Mouse (Mus musculus): ENCODE measurements around the gene Arglu1. TPM values are rescaled to one million over a fixed set of nuclear protein-coding genes. Genes with fewer than 3 reads are reported as not detected.

The Arglu1 gene
- polyA plus RNA-seq, 1 experiment from 2014 or later = 111 TPM

DNA sequence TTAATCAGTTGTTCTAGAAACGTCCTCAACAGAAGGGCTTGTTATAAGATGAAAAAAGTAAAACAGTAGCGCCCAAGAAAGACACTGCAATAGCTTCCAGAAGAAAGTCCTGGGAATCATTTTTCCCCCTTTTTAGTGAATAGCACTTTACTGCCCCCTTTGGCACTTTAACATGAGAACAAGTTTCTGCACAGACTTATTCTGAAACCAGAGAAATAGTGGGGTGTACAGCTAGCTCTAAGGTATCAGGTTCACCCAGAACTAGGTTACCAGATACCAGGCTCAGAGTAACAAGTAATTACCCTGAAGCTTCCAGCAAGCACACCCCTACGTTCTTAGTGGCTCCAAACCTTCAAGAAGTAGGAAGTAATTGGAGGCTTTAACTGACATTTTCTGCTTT is 43.0 kb downstream of the Arglu1 start:
- no peaks in the 10 kb centered on the region for H3K27me3 ChIP-seq (replicated peaks)
- H3K4me2 ChIP-seq = no peak overlapping the region
- no peak overlapping the region for H3K27ac ChIP-seq (ENCODE audit: poor library complexity, severe bottlenecking)
- no peak for ATAC-seq (ENCODE audit: insufficient number of reproducible peaks, low FRiP score)
- no peak overlapping the region for H3K4me3 ChIP-seq
- H3K4me1 ChIP-seq (replicated peaks) = peaks cover 53% of the 10 kb centered on the region
- H3K9me3 ChIP-seq (replicated peaks) = no peaks in the 10 kb centered on the region
- 66% methylated on average over 3 of the region's 3 CpGs for WGBS
- peaks cover 6% of the 10 kb centered on the region; the same call in 1 of the 2 replicates for H3K36me3 ChIP-seq
- no peak overlapping the region for H3K9ac ChIP-seq

DNA sequence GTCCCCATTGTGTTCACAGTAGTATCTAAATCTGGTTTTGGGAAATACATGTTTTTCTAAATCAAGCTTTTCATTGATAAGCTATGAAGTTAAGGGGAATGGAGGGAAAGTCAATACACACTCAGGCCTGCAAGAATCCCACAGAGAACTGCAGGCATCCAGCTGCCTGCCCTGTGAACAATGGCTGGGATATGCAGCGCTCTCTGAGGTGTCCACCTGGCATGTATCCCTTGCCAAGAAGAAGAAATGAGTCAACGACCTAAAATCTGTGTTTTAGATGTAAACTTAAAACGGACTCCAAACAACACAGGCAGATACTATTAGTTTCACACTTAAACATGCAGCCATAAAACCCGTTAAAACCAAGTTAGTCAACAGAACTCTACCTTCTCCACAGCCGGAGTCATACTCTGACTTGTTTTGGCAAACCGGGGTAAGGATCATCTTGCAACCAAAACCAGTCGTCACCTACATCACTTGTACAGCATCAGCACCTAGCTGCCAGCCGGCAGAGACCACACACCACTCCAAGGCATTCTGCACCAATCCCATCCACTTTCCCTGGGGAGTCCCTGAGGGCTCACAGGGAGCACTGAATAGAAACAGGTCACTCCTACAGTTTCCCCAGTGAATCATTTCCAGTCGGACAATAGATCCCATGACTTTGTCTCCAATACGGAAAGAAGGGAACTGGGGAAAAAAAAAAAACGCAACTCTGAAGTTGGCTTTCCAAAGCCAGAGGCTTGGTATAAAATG is 46.0 kb downstream of the Arglu1 start:
- WGBS = 73% methylated on average over 11 of the region's 11 CpGs
- H3K4me1 ChIP-seq (replicated peaks) = peaks cover 35% of the 10 kb centered on the region
- H3K27ac ChIP-seq (ENCODE audit: poor library complexity, severe bottlenecking) = no peak overlapping the region
- no peak for ATAC-seq (ENCODE audit: insufficient number of reproducible peaks, low FRiP score)
- peaks cover 4% of the 10 kb centered on the region; the same call in 1 of the 2 replicates for H3K36me3 ChIP-seq
- H3K9me3 ChIP-seq (replicated peaks) = no peaks in the 10 kb centered on the region
- no peaks in the 10 kb centered on the region for H3K27me3 ChIP-seq (replicated peaks)
- H3K9ac ChIP-seq = no peak overlapping the region
- H3K4me2 ChIP-seq = no peak overlapping the region
- H3K4me3 ChIP-seq = no peak overlapping the region

DNA sequence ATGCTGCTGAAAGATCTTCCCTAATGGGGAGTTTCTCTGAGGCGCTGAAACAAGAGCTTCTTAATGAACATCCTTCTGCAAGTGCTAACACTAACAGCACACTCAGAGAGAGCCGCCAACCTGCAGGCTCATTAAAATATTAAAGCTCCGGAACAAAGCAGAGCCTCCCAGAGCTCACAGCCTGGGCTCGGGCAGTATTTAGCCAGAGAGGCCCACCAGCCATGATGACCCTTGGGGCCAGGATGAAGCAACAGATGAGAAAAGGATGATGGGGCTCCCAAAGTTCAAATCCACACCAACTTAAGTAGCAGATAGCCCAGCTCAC is 50.1 kb downstream of the Arglu1 start:
- no peak overlapping the region for H3K27ac ChIP-seq (ENCODE audit: poor library complexity, severe bottlenecking)
- no peak for ATAC-seq (ENCODE audit: insufficient number of reproducible peaks, low FRiP score)
- H3K4me2 ChIP-seq = no peak overlapping the region
- H3K4me3 ChIP-seq = no peak overlapping the region
- H3K27me3 ChIP-seq (replicated peaks) = no peaks in the 10 kb centered on the region
- WGBS = 30% methylated on average over 4 of the region's 4 CpGs
- H3K36me3 ChIP-seq = peaks cover 19% of the 10 kb centered on the region
- H3K4me1 ChIP-seq (replicated peaks) = peaks cover 16% of the 10 kb centered on the region
- H3K9me3 ChIP-seq (replicated peaks) = no peaks in the 10 kb centered on the region
- H3K9ac ChIP-seq = no peak overlapping the region

DNA sequence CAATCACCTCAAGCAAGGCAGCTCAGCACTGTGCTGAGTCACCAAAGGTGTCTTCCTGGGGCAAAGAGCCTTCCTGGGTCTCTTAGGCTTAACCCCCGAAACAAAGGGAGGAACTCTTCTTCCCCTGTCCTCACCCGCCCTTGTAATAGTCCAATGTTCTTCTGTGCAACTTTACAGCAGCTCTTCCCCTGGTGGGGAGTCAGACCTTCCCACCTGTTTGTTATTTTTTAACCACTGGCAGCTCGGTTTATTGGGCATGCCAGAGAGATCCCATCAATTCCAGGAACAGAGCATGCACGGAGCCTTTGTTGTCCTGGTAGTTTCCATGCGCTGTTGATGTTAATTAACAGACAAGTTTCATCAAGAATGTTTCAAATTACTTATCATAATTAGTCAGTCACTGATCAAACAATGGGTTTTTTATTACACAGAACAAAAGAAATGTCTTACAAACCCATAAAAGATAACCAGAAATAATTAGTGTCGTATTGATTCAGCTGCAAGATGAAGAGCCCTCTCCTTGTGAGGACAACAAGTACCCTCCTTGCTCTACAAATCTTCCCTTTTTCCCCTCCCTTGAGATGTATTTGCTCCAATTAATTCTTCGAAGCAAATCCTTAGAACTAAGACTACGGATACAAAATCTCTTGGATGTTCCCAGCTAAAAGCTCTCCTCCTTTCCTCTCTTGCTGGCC is 50.6 kb downstream of the Arglu1 start:
- Histone ChIP-seq H3K36me3 (peaks cover 19% of the 10 kb centered on the region), H3K27me3 (replicated peaks) (no peaks in the 10 kb centered on the region), H3K4me1 (replicated peaks) (peaks cover 14% of the 10 kb centered on the region), H3K27ac (ENCODE audit: poor library complexity, severe bottlenecking) (no peak overlapping the region), H3K4me2 (no peak overlapping the region), H3K9ac (no peak overlapping the region), H3K9me3 (replicated peaks) (no peaks in the 10 kb centered on the region), H3K4me3 (no peak overlapping the region)
- 63% methylated on average over 8 of the region's 8 CpGs for WGBS
- ATAC-seq (ENCODE audit: insufficient number of reproducible peaks, low FRiP score) = no peak

DNA sequence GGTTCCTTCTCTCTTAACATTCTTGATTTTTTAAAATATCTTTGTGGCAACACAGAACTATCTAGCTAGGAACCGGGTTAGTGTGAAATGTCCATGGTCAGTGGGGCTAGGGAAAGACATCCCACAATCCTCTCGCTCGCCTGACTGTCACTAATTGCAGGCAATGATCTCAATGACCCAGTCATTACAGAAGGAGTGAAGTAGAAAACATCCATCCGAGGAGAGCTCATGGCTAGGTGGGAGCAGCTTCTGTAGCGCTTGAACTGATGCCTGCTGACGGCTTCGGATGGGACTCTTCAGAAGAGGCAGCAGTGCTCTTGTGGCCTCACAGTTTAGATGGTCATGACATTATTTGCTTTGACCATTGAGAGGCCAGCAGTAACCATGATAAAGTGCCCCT is 58.9 kb downstream of the Arglu1 start:
- no peak for ATAC-seq (ENCODE audit: insufficient number of reproducible peaks, low FRiP score)
- H3K9me3 ChIP-seq (replicated peaks) = no peaks in the 10 kb centered on the region

DNA sequence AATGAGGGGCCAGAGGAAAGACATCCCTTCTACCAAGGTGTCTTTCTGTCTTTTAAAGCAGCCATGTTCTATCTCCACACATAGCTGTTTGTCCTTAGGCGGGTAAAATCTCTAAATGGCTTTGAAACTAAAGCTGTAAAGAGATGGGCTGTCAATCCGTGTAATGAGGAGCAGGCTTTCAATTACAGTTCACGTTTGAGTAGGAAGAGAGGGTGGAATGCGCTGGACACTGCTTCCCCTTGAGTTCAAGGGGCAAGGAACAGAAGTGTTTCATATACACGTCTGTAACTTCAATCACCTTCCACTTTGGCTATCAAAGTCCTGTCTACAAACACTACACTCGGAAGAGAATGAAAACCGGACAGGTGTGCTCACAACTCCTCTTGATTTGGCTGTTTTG is 66.3 kb downstream of the Arglu1 start:
- H3K4me1 ChIP-seq (replicated peaks) = peaks cover 31% of the 10 kb centered on the region
- no peak overlapping the region for H3K4me3 ChIP-seq
- H3K9ac ChIP-seq = no peak overlapping the region
- H3K27ac ChIP-seq (ENCODE audit: poor library complexity, severe bottlenecking) = no peak overlapping the region
- no peaks in the 10 kb centered on the region for H3K9me3 ChIP-seq (replicated peaks)
- 38% methylated on average over 7 of the region's 7 CpGs for WGBS
- H3K27me3 ChIP-seq (replicated peaks) = no peaks in the 10 kb centered on the region
- H3K36me3 ChIP-seq = peaks cover 41% of the 10 kb centered on the region
- H3K4me2 ChIP-seq = no peak overlapping the region
- no peak for ATAC-seq (ENCODE audit: insufficient number of reproducible peaks, low FRiP score)

More for the DNA sequence above, 58.9 kb downstream of the Arglu1 start:
- peaks cover 21% of the 10 kb centered on the region for H3K36me3 ChIP-seq
- H3K9ac ChIP-seq = no peak overlapping the region
- H3K4me1 ChIP-seq (replicated peaks) = peaks cover 12% of the 10 kb centered on the region
- 74% methylated on average over 7 of the region's 7 CpGs for WGBS
- no peak overlapping the region for H3K4me3 ChIP-seq
- H3K27me3 ChIP-seq (replicated peaks) = no peaks in the 10 kb centered on the region
- no peak overlapping the region for H3K4me2 ChIP-seq
- H3K27ac ChIP-seq (ENCODE audit: poor library complexity, severe bottlenecking) = no peak overlapping the region

DNA sequence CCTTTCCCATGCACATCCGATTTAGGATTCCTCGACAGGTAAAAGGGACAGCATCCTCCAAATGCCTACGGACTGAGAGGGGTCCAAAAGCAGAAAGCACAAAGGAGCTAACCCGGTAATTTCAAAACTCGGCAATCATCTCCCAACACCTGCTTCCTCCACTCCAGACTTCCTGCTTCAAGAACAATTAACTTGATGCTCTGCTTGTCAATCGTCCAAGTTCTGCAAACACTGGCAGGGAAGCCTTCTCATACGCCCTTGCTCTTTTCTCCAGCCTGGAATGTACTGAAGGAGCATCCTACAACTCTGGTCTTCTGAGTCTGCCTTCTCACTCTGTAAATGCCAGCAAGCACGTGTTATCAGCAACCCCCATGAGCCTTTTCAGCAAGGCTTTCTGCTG is 66.8 kb downstream of the Arglu1 start:
- H3K4me1 ChIP-seq (replicated peaks) = peaks cover 30% of the 10 kb centered on the region
- 38% methylated on average over 8 of the region's 8 CpGs for WGBS
- H3K9ac ChIP-seq = no peak overlapping the region
- no peak overlapping the region for H3K4me2 ChIP-seq
- 0 out of 2 replicates have a peak, but pooled peaks have one; percentile 38 for ATAC-seq (ENCODE audit: insufficient number of reproducible peaks, low FRiP score)
- H3K9me3 ChIP-seq (replicated peaks) = no peaks in the 10 kb centered on the region
- peaks cover 45% of the 10 kb centered on the region for H3K36me3 ChIP-seq
- no peak overlapping the region for H3K27ac ChIP-seq (ENCODE audit: poor library complexity, severe bottlenecking)
- H3K4me3 ChIP-seq = no peak overlapping the region
- H3K27me3 ChIP-seq (replicated peaks) = no peaks in the 10 kb centered on the region

DNA sequence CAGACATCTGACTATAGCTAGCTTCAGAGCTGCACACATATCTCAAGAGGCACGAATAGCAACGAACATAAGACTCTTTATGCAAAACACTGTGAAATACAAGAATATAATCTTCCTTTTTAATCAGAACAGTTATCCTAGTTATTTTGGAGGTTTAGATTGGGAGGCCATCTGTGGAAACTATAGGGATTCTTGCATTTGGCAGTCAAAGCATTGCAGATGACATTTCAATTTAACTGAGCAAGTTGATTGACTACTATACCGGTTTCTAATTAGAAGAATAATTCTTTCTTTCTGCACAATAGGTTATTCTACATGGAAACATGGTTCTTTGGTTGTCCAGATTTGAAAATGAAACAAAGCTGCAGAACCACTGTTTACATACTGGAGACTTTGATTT is 67.8 kb downstream of the Arglu1 start:
- WGBS = 85% methylated on average over 3 of the region's 3 CpGs
- Histone ChIP-seq H3K9me3 (replicated peaks) (no peaks in the 10 kb centered on the region), H3K36me3 (peaks cover 48% of the 10 kb centered on the region), H3K4me3 (no peak overlapping the region), H3K27me3 (replicated peaks) (no peaks in the 10 kb centered on the region), H3K27ac (ENCODE audit: poor library complexity, severe bottlenecking) (no peak overlapping the region), H3K4me1 (replicated peaks) (peaks cover 30% of the 10 kb centered on the region), H3K4me2 (no peak overlapping the region), H3K9ac (no peak overlapping the region)
- ATAC-seq (ENCODE audit: insufficient number of reproducible peaks, low FRiP score) = no peak

DNA sequence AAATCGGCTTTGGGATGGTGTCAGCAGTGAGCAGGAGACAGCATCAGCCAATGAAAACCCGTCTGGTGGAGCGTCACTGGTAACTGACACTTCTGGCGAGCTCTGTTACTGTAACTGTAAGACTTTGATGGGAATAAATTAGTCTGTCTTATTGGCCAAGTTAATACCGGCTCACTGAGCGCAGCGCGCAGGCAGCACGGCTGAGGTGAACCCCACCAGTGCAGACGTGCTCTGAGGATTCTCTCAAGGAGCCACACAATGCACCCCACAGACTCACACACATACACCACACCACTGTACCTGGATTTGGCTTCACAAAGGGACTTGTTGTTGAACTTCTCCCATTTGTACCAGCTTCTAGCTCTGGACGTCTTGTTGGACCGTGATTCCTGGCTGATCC is 68.3 kb downstream of the Arglu1 start:
- H3K4me2 ChIP-seq = no peak overlapping the region
- H3K9me3 ChIP-seq (replicated peaks) = no peaks in the 10 kb centered on the region
- no peak overlapping the region for H3K4me3 ChIP-seq
- H3K27me3 ChIP-seq (replicated peaks) = no peaks in the 10 kb centered on the region
- H3K9ac ChIP-seq = no peak overlapping the region
- peaks cover 30% of the 10 kb centered on the region for H3K4me1 ChIP-seq (replicated peaks)
- ATAC-seq (ENCODE audit: insufficient number of reproducible peaks, low FRiP score) = no peak
- H3K36me3 ChIP-seq = peaks cover 50% of the 10 kb centered on the region
- H3K27ac ChIP-seq (ENCODE audit: poor library complexity, severe bottlenecking) = no peak overlapping the region
- 91% methylated on average over 12 of the region's 12 CpGs for WGBS

DNA sequence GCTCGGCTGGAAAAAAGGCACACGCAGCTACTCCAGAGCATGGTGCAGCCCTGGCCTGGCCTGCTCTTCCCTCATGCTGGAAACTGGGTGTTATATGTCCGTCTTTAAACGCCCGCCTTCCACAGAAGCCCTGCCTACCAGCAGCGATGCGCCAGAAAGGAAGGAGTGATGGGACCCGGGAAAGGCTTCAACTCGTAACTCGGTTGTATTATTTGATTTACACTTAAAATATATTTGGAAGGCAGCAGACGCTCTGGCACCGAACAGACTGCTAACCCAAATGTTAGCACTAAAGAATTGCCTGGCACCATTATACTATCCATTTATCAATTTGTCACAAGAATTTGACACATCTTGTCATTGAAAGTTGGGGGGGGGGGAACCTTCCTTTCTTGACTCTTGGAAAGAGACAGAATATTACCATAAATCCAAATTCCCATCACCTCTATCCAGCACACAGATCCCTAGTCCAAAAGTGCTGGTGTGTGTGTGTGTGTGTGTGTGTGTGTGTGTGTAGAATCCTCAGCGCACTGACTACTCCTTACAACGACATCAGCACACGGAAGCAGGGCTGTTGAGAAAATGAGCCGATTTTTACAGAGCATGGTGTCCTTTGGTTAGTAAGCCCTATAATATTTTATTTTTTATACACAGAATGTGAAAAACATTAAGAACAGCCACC is 68.9 kb downstream of the Arglu1 start:
- H3K4me1 ChIP-seq (replicated peaks) = peaks cover 30% of the 10 kb centered on the region
- no peak for ATAC-seq (ENCODE audit: insufficient number of reproducible peaks, low FRiP score)
- no peak overlapping the region for H3K9ac ChIP-seq
- H3K27ac ChIP-seq (ENCODE audit: poor library complexity, severe bottlenecking) = no peak overlapping the region
- no peaks in the 10 kb centered on the region for H3K9me3 ChIP-seq (replicated peaks)
- H3K36me3 ChIP-seq = peaks cover 51% of the 10 kb centered on the region
- H3K27me3 ChIP-seq (replicated peaks) = no peaks in the 10 kb centered on the region
- 88% methylated on average over 16 of the region's 16 CpGs for WGBS
- H3K4me2 ChIP-seq = no peak overlapping the region
- H3K4me3 ChIP-seq = no peak overlapping the region

DNA sequence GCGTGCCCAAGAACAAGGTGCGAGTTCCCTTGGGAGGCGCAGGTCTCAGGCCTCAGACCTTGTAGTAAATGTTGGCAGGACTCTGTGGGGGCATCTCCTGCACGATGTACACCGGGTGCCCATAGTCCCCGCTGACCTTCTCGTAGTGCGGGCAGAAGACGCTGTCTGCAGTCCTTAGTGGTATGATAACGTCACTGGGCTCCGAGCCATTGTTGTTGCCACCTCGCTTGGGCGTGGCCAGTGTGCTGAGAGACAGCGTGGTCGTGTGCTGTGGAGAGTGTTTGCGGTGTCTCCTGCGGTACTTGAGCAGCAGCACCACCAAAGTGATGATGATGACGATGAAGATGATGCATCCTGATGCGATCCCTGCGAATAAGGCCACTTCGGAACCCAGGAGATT is 69.8 kb downstream of the Arglu1 start:
- no peaks in the 10 kb centered on the region for H3K9me3 ChIP-seq (replicated peaks)
- no peak overlapping the region for H3K9ac ChIP-seq
- H3K27ac ChIP-seq (ENCODE audit: poor library complexity, severe bottlenecking) = no peak overlapping the region
- no peak overlapping the region for H3K4me3 ChIP-seq
- H3K36me3 ChIP-seq = peaks cover 46% of the 10 kb centered on the region
- H3K27me3 ChIP-seq (replicated peaks) = no peaks in the 10 kb centered on the region
- H3K4me1 ChIP-seq (replicated peaks) = peaks cover 30% of the 10 kb centered on the region
- no peak overlapping the region for H3K4me2 ChIP-seq
- 85% methylated on average over 21 of the region's 21 CpGs for WGBS
- no peak for ATAC-seq (ENCODE audit: insufficient number of reproducible peaks, low FRiP score)
